Mouse (Mus musculus): ENCODE data around the gene Rybp. TPM values are rescaled to one million over a fixed set of nuclear protein-coding genes. Genes with fewer than 3 reads are reported as not detected.
A peak's percentile ranks its signal among the peaks of the same experiment; 100 is the strongest.

Gene Rybp
- polyA plus RNA-seq, 1 experiment from 2014 or later = 21.3 TPM

DNA sequence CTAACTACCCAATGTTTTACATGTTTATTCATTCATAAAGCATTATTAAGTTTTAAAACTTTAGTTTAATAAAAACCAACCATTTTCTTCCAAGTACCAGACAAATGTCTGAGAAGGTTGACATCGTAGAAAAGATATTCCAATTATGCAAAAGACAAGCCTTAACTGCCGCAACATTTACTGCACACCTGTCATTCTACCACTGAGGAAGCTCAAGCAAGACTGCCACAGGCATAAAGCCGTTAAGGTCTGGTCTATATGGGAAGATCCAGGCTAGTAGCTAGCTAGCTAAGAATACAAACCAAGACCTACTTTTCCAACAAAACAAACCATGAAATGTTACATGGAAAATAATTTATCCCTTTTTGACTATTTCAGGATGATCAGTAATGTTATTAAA lies 42.8 kb downstream of the Rybp start:
- ATAC-seq (ENCODE audit: insufficient number of reproducible peaks, low FRiP score, low TSS enrichment, low read depth) = no peak
- H3K4me2 ChIP-seq = no peak overlapping the region
- 54% methylated on average over 3 of the region's 3 CpGs for WGBS
- H3K27me3 ChIP-seq = no peaks in the 10 kb centered on the region
- H3K4me3 ChIP-seq = no peak overlapping the region
- H3K36me3 ChIP-seq = no peaks in the 10 kb centered on the region
- H3K4me1 ChIP-seq = peaks cover 3% of the 10 kb centered on the region; the same call in 1 of the 2 replicates
- no peak overlapping the region for H3K9ac ChIP-seq
- no peaks in the 10 kb centered on the region for H3K9me3 ChIP-seq
- no peak overlapping the region for H3K27ac ChIP-seq

DNA sequence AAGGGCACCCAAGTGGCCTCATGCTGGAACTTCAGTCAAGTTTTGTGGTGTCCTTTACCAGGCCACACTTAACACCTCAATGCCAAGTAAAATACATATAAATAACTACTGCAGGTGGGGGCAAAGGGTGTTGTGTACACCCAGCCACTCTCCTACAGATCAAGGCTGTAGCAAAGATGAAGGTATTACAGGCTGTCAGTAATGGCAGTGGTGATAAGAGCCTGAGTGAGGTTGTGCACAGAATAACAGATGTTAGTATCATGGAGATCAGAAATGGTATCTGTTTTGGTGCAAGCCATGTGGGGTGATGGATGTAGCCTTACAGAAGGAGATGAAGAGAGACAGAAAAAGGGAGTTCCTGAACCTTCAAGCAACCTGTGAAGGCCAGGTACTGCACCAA lies 52.2 kb downstream of the Rybp start:
- Histone ChIP-seq H3K9me3 (no peaks in the 10 kb centered on the region), H3K27me3 (no peaks in the 10 kb centered on the region), H3K4me1 (peaks cover 19% of the 10 kb centered on the region; the same call in 1 of the 2 replicates), H3K4me2 (no peak overlapping the region), H3K27ac (no peak overlapping the region), H3K36me3 (no peaks in the 10 kb centered on the region), H3K9ac (no peak overlapping the region), H3K4me3 (no peak overlapping the region)
- no peak for ATAC-seq (ENCODE audit: insufficient number of reproducible peaks, low FRiP score, low TSS enrichment, low read depth)

DNA sequence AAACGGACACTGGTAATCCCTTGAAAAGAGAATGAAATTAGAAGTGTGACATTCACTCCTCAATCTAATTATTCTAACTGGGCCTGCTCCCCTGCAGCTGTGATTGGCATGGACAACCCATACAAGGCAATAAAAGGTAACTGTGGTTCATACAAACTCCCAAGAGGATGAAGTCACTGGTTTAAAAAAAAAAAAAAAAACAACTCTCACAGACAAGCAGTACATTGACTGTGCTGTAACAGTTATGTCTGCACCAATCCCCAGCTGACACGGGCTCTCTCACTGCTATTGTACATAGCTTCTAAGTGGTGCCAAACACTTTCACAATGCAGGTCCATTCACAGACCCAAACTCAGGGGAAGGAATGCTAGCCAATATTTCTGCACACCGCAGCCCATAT lies 53.8 kb downstream of the Rybp start:
- no peak overlapping the region for H3K4me2 ChIP-seq
- 49% methylated on average over 3 of the region's 3 CpGs for WGBS
- no peak overlapping the region for H3K27ac ChIP-seq
- no peaks in the 10 kb centered on the region for H3K36me3 ChIP-seq
- H3K27me3 ChIP-seq = no peaks in the 10 kb centered on the region
- no peak for ATAC-seq (ENCODE audit: insufficient number of reproducible peaks, low FRiP score, low TSS enrichment, low read depth)
- no peak overlapping the region for H3K9ac ChIP-seq
- H3K4me3 ChIP-seq = no peak overlapping the region
- H3K9me3 ChIP-seq = no peaks in the 10 kb centered on the region
- H3K4me1 ChIP-seq = peaks cover 19% of the 10 kb centered on the region; the same call in 1 of the 2 replicates

DNA sequence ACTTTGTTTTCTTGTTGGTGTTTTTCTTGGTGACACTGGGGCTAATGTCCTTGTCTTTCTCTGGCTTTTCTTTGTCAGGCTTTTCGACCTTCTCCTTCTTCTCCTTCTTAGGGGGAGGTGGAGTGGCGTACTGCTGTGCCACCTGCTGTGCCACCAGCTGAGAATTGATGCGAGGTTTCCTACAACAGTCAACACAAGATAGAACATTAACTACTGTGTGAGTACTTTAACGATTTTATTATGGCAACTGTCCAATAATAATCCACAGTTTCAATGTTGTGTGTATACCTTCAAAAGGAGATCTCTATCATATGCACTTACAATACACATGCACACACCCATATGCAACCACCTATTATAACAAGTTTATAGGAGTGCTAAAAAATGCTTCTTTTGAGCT lies 54.2 kb downstream of the Rybp start:
- H3K4me1 ChIP-seq = peaks cover 19% of the 10 kb centered on the region; the same call in 1 of the 2 replicates
- no peak overlapping the region for H3K4me2 ChIP-seq
- H3K27ac ChIP-seq = no peak overlapping the region
- no peak overlapping the region for H3K9ac ChIP-seq
- no peaks in the 10 kb centered on the region for H3K27me3 ChIP-seq
- 0 out of 2 replicates have a peak, but pooled peaks cover 2% of the 10 kb centered on the region for H3K36me3 ChIP-seq
- no peaks in the 10 kb centered on the region for H3K9me3 ChIP-seq
- ATAC-seq (ENCODE audit: insufficient number of reproducible peaks, low FRiP score, low TSS enrichment, low read depth) = no peak
- no peak overlapping the region for H3K4me3 ChIP-seq
- WGBS = 52% methylated on average over 4 of the region's 4 CpGs

DNA sequence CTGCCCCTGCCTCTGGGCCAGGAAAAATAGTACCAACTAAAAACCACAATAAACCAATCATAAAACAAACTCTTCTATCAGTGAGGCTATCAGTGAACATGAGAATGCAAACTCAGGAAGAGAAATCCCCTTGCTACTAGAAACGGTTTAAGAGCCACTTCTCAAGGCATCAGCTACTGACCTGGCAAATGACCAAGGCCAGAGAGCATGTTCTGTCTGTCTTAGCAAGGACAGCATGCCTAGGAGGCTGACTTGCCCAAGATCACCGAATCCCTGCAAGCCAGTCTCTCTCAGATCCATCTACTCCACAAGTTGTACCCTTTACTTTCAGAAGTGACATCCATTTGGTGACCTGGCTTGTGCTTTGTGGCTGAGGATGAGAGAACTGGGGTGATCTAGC lies 61.1 kb downstream of the Rybp start:
- Histone ChIP-seq H3K9me3 (no peaks in the 10 kb centered on the region), H3K4me1 (peaks cover 4% of the 10 kb centered on the region), H3K27me3 (no peaks in the 10 kb centered on the region), H3K4me2 (no peak overlapping the region), H3K4me3 (no peak overlapping the region), H3K9ac (no peak overlapping the region), H3K27ac (no peak overlapping the region), H3K36me3 (0 out of 2 replicates have a peak, but pooled peaks cover 8% of the 10 kb centered on the region)
- ATAC-seq (ENCODE audit: insufficient number of reproducible peaks, low FRiP score, low TSS enrichment, low read depth) = no peak
- 63% methylated on average over 2 of the region's 2 CpGs for WGBS

DNA sequence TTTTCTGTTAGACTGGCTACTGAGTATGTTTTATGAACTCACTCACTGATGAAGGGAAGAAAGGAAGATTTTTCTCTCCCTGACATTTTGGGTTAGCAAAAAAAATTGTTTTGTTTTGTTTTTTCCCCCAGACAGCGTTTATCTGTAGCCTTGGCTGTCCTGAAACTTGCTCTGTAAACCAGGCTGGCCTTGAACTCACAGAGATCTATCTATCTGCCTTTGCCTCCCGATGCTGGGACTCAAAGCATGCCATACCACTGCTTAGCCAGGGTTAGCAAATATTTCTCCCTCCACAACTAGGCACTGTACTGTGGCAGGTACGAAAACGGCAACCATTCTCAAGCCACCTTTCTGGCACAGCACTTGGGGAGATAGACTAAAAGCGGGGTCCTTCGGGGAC lies 63.4 kb downstream of the Rybp start:
- Histone ChIP-seq H3K4me2 (no peak overlapping the region), H3K27me3 (no peaks in the 10 kb centered on the region), H3K4me1 (peaks cover 27% of the 10 kb centered on the region), H3K9me3 (no peaks in the 10 kb centered on the region), H3K27ac (no peak overlapping the region), H3K9ac (no peak overlapping the region), H3K4me3 (no peak overlapping the region), H3K36me3 (0 out of 2 replicates have a peak, but pooled peaks cover 8% of the 10 kb centered on the region)
- 93% methylated on average over 6 of the region's 6 CpGs for WGBS
- no peak for ATAC-seq (ENCODE audit: insufficient number of reproducible peaks, low FRiP score, low TSS enrichment, low read depth)

DNA sequence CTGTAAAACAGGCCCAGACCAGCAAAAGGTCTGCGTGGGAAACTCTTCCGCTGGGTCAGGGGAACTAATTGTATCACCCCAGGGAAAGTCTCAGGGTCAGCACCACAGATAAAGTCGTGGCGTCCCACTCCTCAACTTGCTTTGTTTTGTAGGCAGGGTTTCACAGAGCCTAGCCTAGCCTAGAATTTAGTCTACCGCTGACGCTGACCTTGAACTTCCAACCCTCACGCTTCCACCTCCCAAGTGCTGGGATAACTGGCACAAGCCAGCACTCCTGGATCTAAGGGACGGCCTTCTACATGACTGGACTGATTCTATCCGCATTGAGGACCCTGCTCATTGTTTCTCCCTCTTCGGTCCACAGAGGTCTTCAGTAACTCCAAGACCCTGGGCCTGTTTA lies 63.9 kb downstream of the Rybp start:
- ATAC-seq (ENCODE audit: insufficient number of reproducible peaks, low FRiP score, low TSS enrichment, low read depth) = no peak
- H3K36me3 ChIP-seq = 0 out of 2 replicates have a peak, but pooled peaks cover 8% of the 10 kb centered on the region
- H3K9ac ChIP-seq = no peak overlapping the region
- H3K4me3 ChIP-seq = no peak overlapping the region
- WGBS = 86% methylated on average over 10 of the region's 10 CpGs
- no peaks in the 10 kb centered on the region for H3K27me3 ChIP-seq
- H3K27ac ChIP-seq = no peak overlapping the region
- peaks cover 32% of the 10 kb centered on the region for H3K4me1 ChIP-seq
- no peak overlapping the region for H3K4me2 ChIP-seq
- H3K9me3 ChIP-seq = no peaks in the 10 kb centered on the region

DNA sequence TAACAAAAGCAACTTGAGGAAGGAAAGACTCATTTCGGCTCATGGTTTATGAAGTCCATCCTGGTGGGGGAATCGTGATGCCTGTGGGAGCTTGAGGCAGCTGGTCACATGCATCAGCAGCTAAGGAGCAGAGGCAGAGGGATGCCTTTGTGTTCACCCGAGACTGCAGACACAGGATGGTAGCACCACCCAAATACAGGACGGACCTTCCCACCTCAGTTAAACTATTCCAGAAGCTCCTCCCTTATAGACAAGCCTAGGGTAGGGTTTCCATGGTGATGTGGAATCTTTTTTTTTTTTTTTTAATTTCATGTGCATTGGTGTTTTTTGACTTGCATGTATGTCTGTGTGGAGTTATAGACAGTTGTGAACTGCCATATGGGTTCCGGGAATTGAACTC lies 64.4 kb downstream of the Rybp start:
- Histone ChIP-seq H3K27ac (no peak overlapping the region), H3K36me3 (0 out of 2 replicates have a peak, but pooled peaks cover 4% of the 10 kb centered on the region), H3K4me1 (peaks cover 37% of the 10 kb centered on the region), H3K4me2 (no peak overlapping the region), H3K27me3 (no peaks in the 10 kb centered on the region), H3K4me3 (no peak overlapping the region), H3K9ac (no peak overlapping the region), H3K9me3 (no peaks in the 10 kb centered on the region)
- WGBS = 80% methylated on average over 5 of the region's 5 CpGs
- ATAC-seq (ENCODE audit: insufficient number of reproducible peaks, low FRiP score, low TSS enrichment, low read depth) = no peak

DNA sequence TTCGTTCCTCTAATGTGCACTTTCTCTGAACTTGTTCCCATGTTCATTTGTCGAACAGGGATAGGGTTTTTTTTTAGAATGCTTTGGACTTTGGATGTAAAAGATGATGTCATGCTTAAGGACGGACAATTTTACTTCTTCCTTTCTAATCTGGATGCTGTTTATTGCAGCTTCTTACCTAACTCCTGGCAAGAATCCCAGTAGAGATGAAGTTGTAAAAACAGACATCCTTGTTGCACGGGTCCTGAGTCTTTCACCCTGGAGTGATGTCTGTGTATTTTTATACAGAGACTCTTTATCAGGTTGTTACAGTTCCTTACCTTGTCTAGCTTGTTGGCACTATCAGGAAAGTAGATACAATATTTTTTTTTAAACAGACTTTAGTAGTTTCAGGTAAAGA lies 65.5 kb downstream of the Rybp start:
- H3K9me3 ChIP-seq = no peaks in the 10 kb centered on the region
- WGBS = 22% methylated on average over 4 of the region's 4 CpGs
- no peaks in the 10 kb centered on the region for H3K27me3 ChIP-seq
- no peak overlapping the region for H3K9ac ChIP-seq
- H3K36me3 ChIP-seq = no peaks in the 10 kb centered on the region
- H3K4me1 ChIP-seq = peaks cover 39% of the 10 kb centered on the region
- H3K4me2 ChIP-seq = no peak overlapping the region
- no peak overlapping the region for H3K27ac ChIP-seq
- no peak for ATAC-seq (ENCODE audit: insufficient number of reproducible peaks, low FRiP score, low TSS enrichment, low read depth)
- no peak overlapping the region for H3K4me3 ChIP-seq

DNA sequence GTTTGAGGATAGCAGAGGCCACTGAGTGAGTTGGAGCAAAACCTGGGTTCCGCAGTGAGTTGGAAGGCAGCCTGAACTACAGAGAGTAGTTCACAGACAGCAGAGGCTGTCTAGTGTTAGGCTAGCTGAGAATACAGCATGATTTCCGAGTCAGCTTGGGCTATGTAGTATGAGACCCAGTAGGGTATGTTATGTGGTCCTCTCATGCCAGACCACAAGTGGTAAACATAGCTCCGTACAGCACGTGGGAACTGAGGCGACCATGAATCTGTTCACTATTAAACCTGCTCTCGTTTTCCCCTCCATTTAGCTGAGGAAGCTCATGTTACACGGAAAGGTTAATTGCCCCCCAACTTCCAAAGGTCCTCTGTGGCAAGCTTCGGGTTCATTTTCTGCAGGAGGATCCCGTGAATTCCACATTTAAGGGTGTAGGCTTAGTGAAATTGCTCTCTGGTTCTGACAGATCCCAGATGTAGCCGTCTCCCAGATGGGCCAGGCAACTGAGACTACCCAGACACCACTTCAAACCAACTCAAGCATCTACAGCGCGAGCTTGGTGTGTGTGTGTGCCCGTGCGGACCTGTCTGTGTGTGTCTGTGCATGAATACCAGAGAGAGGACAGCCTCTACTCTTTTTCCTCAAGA lies 66.2 kb downstream of the Rybp start:
- H3K4me1 ChIP-seq = peaks cover 45% of the 10 kb centered on the region
- H3K36me3 ChIP-seq = no peaks in the 10 kb centered on the region
- H3K27ac ChIP-seq = peak overlapping the region; percentile 47; the same call in 1 of the 2 replicates
- H3K9me3 ChIP-seq = no peaks in the 10 kb centered on the region
- no peak for ATAC-seq (ENCODE audit: insufficient number of reproducible peaks, low FRiP score, low TSS enrichment, low read depth)
- no peak overlapping the region for H3K4me2 ChIP-seq
- H3K9ac ChIP-seq = no peak overlapping the region
- H3K27me3 ChIP-seq = peaks cover 2% of the 10 kb centered on the region; the same call in 1 of the 2 replicates
- H3K4me3 ChIP-seq = no peak overlapping the region
- WGBS = 21% methylated on average over 14 of the region's 14 CpGs

DNA sequence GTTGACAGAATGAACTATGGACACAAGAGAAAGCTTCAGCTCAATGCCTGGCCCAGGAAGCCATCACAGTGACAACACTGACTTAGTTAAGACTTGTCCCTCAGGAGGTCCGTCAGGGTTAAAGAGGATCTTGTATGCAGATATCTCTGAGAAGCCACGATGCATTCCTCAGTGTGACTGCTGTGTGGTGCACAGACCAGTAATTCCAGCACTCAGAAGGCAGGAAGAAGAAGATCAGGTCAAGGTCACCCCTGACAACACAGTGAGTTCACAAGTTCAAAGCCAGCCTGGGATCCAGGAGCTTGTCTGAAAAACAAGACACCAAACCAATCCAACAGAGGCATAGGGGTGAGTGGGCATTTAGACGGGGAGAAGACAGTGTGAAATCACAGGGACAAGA lies 67.3 kb downstream of the Rybp start:
- peaks cover 55% of the 10 kb centered on the region for H3K4me1 ChIP-seq
- no peak overlapping the region for H3K9ac ChIP-seq
- WGBS = 71% methylated on average over 3 of the region's 3 CpGs

DNA sequence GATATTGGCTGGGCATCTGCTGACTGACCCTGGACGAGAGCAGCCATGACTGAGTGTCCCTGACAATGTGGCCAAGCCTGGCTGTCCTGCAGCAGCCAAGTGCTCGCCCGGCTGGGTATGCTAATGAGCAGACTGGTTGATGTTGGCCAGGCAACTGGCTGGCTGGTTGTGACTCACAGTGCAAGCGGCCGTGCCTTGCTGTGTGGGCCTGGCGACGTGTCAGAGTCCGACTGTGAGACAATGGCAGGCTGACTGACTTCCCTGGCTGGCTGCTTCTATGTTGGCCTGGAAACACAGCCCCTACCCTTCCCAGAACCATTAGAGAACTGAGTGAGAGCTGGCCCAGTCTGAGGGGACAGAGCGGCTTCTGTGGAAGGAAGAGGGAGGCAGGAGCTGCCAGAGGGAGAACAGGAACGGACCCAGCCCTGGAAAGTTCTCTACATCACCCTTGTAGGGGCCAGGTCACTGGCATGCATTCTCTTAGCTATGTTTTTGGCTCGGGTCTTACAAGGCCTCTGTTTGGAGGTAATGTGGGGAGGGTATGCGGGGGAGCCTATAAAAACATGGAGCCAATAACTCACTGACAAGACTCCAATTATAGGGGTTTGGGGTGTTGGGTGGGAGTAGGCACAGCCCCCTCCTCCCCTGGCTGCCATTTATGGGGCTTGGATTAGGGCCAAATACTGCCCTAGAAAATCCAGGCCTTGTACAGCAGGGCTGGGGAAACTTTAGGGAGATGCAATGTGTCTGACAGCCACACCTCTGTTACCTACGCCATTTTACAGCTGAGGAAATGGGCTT lies 68.5 kb downstream of the Rybp start:
- no peak overlapping the region for H3K9ac ChIP-seq
- no peak overlapping the region for H3K4me3 ChIP-seq
- no peak overlapping the region for H3K4me2 ChIP-seq
- peak; percentile 83 for ATAC-seq (ENCODE audit: insufficient number of reproducible peaks, low FRiP score, low TSS enrichment, low read depth)
- peak overlapping the region; percentile 75 for H3K27ac ChIP-seq
- no peaks in the 10 kb centered on the region for H3K36me3 ChIP-seq
- 34% methylated on average over 13 of the region's 13 CpGs for WGBS
- peaks cover 68% of the 10 kb centered on the region for H3K4me1 ChIP-seq
- no peaks in the 10 kb centered on the region for H3K9me3 ChIP-seq
- H3K27me3 ChIP-seq = peaks cover 9% of the 10 kb centered on the region; the same call in 1 of the 2 replicates

More for the DNA sequence above, 67.3 kb downstream of the Rybp start:
- Histone ChIP-seq H3K4me2 (no peak overlapping the region), H3K36me3 (no peaks in the 10 kb centered on the region), H3K27me3 (peaks cover 9% of the 10 kb centered on the region; the same call in 1 of the 2 replicates), H3K9me3 (no peaks in the 10 kb centered on the region), H3K4me3 (no peak overlapping the region), H3K27ac (peak overlapping the region; percentile 75)
- ATAC-seq (ENCODE audit: insufficient number of reproducible peaks, low FRiP score, low TSS enrichment, low read depth) = no peak
